Mouse (Mus musculus) layer of hippocampus, postnatal 36 days (tissue): ENCODE measurements around the gene Gm1043. TPM values are rescaled to one million over a fixed set of nuclear protein-coding genes. Genes with fewer than 3 reads are reported as not detected.

Experiments used
- DNase-seq, 2 experiments: peaks; one replicate each; pipeline ENCODE4 v3.0.0; 2022
- total RNA-seq, 2 experiments: library from RNA; stranded (reverse); gene quantifications; 2 replicates each; pipeline ENCODE4 v1.2.3; 2021

Gm1043 gene
- total RNA-seq, 2 experiments from 2014 or later: 28.7 to 32.6 TPM

DNA sequence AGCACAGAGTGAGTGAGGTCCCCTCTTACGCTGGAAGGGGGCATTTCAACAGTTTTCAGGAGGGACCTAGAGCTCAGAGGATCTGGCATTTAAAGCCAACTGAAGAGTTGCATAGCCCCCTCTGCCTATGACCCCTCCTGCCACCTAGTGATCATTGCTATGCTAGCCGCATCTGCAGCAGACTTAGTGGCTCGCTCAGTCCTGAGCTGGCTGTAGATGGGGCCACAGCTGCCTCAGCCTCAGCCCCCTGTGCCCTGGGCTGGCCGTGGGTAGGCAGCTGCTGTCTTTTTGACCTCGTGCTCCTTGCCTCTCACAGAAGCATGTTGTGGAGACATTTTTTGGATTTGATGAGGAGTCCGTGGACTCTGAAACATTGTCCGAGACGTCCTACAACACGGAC lies 32.0 kb downstream of the Gm1043 start:
- no peak for DNase-seq

GRCm38 (mm10) chr5:37118242-37118641 lies 33.1 kb downstream of the Gm1043 start:
- no peak for DNase-seq

DNA sequence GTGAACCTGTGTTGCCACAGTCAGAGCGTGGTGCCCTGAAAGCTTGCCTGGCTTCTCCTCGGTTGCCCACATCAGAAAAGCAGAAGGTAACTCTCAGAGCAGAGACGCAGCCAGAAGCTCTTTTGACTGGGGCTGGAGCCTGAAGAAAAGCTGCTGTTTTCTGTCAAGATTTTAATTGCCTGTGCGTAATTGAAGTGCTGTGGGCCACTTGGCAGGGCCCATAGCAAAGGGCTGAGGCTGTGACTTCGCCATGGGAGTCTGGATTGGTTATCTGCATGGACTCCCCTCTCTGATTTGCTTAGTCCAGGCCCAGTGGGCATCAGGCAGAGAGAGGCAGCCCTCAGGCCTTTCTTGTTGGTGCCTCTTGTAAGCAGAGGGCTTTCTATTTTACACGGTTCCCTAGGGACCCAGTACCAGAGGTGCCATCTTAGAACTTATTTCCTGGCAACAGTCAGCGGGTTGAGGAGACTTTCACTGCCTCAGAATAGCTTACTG lies 36.1 kb downstream of the Gm1043 start:
- DNase-seq: no peak

DNA sequence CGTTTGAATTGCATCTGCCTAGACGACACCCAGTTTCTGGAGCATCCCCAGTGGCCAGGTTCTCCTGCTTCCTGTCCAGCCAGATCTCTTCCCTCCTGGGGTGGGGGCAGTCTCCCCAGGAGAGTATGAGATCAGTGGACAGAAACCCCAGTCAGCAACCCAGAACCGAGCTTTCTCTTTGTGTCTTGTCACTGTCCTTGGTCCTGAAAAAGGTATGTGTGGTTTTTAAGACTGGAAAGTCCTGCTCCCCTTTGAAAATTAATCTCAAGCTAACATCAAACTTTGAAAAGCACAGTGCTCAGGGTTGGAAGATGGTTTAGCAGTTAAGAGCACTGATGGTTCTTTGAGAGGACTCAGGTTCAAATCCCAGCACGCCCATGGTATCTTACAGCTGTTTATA lies 46.7 kb downstream of the Gm1043 start:
- DNase-seq: no peak

DNA sequence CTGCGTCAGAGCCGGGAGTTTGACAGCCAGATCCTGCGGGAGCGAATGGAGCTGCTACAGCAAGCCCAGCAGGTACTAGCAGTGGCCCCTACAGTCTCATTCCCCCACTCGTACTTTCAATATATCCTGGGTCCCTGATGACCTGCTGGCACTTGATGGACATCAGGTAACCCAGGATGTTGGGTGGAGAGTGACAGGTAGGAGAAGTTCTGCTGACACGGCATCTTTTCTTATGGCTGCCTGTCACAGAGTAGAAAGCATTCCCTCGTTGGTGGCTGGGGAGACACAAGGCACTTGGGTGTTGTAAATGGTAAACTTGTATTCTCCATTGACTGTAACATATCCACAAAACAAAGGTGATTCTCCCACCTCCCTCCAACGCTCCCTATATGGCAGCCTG lies 56.6 kb downstream of the Gm1043 start:
- DNase-seq: no peak

DNA sequence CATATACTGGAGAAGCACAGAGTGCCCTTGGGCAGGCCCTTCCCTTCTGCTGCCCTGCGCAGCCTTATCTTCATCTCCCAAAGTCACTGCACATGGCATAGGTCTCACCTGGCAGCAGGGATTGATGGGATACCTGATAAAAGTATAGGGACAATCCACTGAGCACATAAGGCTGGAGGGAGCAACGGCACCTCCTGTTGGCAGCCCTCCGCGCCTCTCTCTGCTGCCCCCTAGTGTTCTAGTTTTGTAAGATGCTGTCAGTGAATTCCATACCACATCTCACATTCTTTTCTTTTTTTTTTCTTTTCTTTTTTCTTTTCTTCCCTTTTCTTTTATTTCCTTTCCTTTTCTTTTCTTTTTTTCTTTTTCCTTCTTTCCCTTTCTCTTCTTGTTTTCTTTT lies 62.4 kb downstream of the Gm1043 start:
- peak; percentile 40 to 45 for DNase-seq

DNA sequence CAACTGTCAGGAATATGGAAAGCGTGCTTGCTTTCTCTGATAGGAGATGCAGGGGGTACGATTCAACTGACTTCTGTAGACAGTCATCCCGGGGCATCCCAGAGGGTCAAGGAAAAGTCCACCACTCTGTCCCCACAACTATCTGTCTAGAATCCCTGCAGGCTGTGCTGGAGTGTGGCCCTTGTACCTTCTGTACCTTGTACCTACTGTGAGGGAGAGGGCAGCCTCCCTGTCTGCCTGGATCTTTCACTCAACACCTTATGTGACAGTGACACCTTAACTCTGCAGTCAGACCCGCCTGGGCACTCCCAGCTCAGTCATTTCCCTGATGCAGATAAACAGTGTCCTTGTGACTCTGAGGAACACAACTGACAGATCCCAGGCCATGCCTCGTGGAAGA lies 65.5 kb downstream of the Gm1043 start:
- no peak for DNase-seq

DNA sequence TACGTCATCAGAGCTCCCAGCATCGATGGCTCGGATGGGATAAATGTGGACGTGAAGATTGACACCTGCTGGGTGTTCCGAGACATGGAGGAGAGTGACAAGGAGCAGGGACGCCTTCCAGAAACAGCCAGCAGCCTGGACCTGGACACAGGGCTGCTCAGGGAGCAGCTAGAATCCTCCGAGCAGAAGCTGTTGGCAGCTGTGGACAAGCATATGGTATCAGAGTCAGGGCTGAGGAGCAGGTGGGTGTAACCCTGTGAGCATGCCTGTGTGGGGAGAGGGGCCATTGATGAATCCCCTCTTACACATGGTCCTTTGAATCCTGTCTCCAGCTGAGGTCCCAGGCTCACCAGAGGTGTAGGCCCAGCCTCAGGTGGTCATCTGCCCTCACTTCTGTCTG lies 69.3 kb downstream of the Gm1043 start:
- no peak for DNase-seq

- DNase-seq: no peak
These were observed 73.2 kb downstream of the Gm1043 start for GRCm38 (mm10) chr5:37158408-37158807.

GRCm38 (mm10) chr5:37162871-37163781 lies 78.0 kb downstream of the Gm1043 start:
- DNase-seq: peak; percentile 83 to 85

DNA sequence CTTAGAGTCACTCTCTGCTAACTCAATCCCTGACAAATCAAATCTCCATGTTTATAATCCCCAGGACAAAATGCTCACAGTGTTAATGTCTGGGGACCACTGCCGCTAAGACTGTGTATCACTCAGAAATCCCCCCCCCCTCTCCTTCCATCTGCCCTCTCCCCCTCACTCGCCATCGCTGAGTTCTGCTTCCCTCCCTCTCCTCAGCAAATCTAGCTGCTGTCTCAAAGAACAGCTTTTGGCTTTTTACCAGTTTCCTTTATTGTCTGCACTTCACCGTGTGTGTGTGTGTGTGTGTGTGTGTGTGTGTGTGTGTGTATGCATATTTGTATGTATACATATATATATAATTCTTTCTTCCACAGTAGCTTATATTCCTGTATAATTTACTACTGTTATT lies 91.3 kb downstream of the Gm1043 start:
- no peak for DNase-seq

- peak; percentile 42 to 57 for DNase-seq
These were observed 91.9 kb downstream of the Gm1043 start for GRCm38 (mm10) chr5:37177061-37177460.

DNA sequence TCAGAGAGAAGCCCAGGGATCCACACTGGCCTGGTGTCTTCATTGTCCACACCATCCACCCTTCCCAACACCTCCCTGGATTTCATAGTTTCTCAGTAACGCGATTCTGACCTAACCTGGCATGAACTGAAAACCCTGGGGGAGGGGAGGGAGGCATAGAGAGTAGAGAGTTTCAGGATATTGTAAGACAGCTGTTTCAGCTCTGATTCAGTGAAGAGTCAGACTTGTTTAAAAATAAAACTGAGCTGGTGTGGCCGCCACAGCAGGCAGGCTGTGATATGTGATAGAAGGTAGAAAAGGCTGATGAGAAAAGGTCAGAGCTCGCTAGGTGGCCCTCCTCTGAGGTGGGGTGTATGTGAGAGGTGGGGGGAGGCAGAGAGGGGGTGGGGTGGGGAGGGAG lies 93.6 kb downstream of the Gm1043 start:
- DNase-seq: no peak

DNA sequence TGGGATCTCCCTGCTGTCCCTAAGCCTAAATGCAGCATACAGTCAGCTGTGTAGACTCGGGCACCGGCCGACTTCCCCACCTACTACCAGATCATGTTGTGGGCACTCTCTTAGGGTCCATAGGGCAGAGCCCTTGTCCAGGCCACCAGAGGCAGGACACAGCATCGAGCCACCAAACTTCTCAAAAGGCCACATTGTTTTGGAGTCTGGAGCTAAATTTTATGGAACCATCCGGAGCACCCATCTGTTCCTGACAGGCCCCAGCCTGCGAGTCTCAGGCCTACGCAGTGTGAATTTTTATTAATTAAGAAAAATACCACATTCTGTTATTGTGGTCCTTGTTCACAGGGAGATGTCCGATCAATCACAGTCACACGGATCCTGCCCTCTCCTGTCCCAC lies 94.7 kb downstream of the Gm1043 start:
- DNase-seq: peak; percentile 34 to 56

- DNase-seq: no peak
These were observed 95.5 kb downstream of the Gm1043 start for GRCm38 (mm10) chr5:37180624-37181023.

DNA sequence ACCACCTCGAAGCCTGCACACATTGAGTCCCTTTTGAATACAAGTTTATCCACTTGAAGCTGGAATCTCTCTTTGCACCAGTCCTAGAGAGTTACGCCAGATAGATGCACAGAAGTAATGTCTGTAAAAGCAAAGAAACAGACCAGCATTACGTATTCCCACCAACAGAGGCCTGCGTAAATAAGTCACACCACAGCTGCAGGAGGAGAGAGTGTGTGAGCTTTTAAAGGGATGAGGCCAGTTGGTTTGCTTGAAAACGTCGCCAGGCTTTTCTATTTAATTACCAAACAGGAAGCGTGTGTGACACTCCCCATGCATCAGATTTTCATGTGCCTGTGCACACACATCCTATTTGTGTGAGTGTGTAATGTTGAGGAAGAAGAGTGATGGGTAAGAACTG lies 99.4 kb downstream of the Gm1043 start:
- no peak for DNase-seq

DNA sequence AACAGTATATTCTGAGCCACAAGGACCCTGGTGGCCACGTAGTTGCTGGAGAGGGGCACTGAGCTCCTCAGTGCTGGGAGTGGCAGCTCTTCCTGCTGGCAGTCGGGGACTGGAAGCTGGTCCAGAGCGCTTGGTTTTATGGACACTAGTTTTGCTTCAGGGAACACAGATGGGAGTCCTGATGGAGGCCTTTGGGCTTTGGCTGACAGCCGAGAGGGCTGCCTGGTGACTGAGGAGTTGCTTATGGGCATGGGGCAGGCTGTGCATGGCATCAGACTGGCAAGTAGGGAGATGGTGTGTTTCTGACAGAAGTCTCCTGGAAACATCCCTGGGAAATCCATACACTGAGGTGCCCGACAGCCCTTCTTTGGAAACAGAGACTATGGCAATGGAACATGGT lies 105.2 kb downstream of the Gm1043 start:
- DNase-seq: peak in 1 of 2 experiments; percentile 20

- no peak for DNase-seq
These were observed 111.0 kb downstream of the Gm1043 start for GRCm38 (mm10) chr5:37196196-37196595.

DNA sequence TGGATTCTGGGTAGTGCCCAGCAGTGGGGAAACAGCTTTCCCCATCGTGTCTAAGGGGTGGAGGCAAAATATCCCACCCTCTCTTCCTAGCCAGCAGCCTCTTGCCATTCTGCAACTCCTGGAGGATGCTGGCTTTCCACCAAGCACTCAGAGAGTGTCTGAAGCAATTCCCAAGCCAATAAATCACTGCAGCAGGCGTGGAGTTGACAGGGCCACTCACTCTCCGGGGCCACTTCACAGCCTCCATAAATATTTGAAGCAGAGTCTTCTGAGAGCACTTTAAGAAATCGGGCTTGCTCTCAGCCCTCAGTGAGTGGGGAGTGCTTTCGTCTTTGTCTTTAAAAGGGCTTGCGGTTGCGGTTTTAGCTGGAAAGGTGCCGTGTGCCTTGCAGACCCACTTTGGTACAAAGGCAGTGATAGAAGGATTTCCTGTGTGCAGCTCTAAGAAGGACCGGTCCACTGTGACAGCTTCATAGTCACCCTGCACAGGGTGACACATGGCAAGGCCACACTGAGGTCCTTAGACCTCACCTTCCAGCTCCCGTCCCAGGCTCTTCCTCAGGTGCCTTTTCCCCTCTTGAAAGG lies 111.6 kb downstream of the Gm1043 start:
- DNase-seq: no peak

DNA sequence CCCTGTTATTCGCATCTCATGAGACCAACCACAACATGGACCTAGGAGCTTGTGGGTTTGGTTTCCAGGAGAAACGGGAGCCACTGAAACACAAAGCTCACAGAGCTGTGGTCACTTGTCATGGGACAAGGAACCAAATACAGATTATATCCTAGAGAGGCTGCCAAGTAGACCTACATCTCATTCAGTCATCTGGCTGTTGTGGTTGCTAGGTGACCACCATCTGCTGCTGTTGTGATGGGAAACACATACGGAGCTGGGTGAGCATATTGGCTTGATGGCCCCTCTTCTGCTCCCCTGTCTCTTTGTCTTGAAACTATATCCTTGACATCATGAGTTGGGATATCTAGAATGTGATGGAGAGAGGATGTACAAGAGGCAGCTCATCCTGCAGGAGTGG lies 112.3 kb downstream of the Gm1043 start:
- no peak for DNase-seq

- DNase-seq: no peak
These were observed 113.0 kb downstream of the Gm1043 start for GRCm38 (mm10) chr5:37198011-37198688.

DNA sequence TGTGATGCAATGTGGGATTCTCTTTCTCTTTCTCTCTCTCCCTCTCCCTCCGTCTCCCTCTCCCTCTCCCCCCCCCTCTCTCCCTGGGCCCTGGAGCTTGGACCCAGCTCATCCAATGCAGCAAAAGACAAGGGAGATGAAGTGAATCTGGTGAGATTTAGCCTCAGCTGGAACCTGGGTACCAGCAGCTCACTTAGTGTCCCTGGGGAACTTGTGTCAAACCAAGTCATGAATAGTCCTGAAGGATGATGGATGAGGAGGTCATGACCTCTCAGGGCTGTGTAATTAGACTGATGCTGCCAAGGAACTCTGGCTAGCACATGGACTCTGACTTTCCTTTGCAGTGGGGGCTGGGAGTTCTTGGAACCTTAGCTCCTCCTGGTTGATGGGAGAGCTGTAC lies 117.1 kb downstream of the Gm1043 start:
- DNase-seq: no peak

- DNase-seq: peak in 1 of 2 experiments; percentile 32
These were observed 119.7 kb downstream of the Gm1043 start for GRCm38 (mm10) chr5:37204886-37205285.
